Mouse (Mus musculus): ENCODE data around the gene Lmod2.

- no peak for TF ChIP-seq EP300 (IDR thresholded peaks at IDR 0.05; ENCODE audit: low read depth)
- TF ChIP-seq CTCF (IDR thresholded peaks at IDR 0.05; ENCODE audit: low read depth), result no peak
Measured at GRCm38 (mm10) chr6:24599639-24600038, 2.1 kb downstream of the Lmod2 start.

Data from liver, embryonic 14.5 days (tissue).